Mouse (Mus musculus) adrenal gland, postnatal 10 days (tissue): ENCODE results near the gene Zmynd8. TPM values are rescaled to one million over a fixed set of nuclear protein-coding genes. Genes with fewer than 3 reads are reported as not detected.

ENCODE experiments used
- DNase-seq: peaks from one replicate; pipeline ENCODE4 v3.0.0; 2021; ENCODE audit warnings: mixed read lengths
- long read RNA-seq, 2 experiments: library from polyadenylated mRNA; stranded (forward); transcript quantifications; one replicate each; pipeline ENCODE4 v2.0.0; 2021
- total RNA-seq, 2 experiments: library from RNA; stranded (reverse); gene quantifications; 2 replicates each; pipeline ENCODE4 v1.2.3; 2021

Gene Zmynd8
- total RNA-seq = 10 to 100 TPM; 39.8 to 57.2 TPM
- long read RNA-seq, experiment 1, partial matches to known transcripts = 6 of 10 reads
- long read RNA-seq, experiment 1, other reads (novel, unspliced or antisense) = 4 of 10 reads
- long read RNA-seq, experiment 2, partial matches to known transcripts = 3 of 5 reads
- long read RNA-seq, experiment 2, other reads (novel, unspliced or antisense) = 2 of 5 reads

DNA sequence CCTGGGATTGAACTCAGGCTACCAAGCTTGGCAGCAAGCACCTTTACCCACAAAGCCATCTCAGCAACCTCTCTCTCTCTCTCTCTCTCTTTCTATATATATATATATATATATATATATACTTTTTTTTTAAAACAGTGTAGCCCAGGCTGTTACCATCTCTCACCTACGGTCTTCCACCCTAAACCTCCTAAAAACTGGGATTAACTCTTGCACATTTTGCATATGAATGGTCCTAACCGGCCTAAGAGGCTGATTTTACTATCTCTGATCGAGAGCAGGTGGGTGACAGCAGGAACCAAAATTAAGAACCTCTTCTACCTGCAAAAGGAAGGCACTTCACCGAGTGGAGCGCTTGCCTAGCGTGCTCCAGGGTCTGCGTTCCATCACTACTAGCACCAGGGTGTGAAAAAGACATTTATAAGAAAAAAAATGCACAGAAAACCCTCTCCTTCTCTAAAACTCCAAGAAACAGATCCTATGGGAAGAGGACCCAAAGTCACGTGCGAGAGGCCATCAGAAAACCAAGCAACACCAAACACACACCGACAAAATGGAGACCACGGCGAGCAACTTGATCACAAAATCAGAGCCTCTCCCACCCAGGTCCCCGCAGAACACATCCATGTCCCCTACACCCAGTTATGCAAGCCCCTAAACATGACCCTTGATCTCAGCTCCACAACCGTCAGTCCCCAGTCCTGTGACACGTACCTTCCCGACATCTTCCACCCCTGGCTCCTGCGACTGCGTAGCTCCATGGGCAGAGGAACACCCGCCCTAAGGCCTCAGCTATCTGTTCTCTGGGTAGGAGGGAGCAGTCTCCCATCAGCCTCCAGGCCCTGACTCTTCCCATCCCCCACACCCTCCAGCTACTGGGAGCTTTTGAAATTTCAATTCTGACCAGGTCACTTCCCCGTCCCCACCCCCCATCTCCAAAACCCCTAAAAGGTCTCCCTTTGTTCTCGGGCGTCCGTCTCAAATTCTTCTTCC is at the start of gene Zmynd8:
Zmynd8 (minus strand) TSS at position 815 of the 993 bp plus-strand sequence.
- DNase-seq = no peak

DNA sequence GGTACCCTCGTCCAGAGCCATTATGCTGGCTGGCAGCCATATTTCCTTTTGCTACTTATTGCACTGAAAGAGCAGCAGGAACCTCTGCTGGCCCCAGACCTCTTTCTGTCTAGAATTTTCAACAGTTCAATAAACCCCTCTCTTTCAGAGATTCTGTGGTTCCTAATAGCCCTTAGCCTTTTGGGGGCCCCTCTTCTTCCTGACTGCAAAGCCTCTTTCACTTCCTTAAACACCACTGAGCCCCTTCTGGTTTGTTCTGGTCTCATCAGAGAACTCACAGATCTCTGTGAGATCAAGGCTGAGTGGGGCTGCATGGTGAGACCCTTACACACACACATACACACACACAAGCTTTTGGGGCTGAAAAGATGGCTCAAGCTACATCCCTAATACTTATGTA is 49.2 kb upstream of the Zmynd8 start:
- DNase-seq = no peak

DNA sequence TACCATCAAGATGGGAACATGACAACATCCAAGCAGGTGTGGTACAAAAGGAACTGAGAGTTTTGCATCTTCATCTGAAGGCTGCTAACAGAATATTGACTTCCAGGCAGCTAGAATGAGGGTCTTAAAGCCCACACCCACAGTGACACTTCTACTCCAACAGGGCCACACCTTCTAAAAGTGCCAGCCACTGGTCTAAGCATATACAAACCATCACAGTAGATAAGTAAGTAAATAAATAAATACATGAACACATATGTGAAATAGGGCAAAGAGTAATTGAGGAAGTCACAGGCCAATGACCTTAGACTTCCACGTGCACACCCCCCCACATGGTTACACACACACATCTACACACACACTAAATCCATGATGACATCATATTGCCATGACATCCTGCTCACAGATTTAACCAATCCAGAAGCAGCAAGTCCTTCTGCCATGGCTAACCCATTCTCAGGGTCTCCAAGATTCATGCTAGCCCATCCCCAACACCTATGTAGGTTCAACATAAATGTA is 47.3 kb upstream of the Zmynd8 start:
- DNase-seq = no peak

DNA sequence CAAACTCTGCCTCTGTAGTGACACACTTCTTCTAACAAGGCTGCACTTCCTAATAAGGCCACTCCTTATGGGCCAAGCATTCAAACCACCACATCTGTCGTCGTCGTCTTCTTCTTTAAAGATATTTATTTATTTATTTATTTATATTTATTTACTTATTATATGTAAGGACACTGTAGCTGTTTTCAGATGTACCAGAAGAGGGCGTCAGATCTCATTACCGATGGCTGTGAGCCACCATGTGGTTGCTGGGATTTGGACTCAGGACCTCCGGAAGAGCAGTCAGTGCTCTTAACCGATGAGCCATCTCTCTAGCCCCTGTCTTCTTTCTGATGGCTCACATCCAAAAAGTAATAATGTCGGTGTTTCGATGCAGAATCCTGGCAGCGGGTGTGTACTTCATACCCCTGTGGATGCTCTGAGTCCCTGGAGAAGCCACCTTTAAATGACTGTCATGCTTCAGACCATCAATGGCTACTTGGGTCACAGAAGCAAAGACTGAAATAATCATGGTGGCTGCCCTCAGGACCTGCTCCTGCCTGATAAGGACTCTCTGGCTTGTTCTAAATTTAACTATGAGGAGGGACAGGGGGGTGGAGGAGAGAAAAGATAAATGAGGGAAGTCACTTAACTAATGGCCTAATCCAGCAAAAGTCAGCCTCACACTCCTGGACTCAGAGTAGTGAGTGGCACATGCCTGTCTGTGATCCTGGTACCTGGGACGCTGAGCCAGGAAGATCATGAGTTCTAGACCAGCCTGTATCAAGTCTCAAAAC is 45.9 kb upstream of the Zmynd8 start:
- DNase-seq = no peak

DNA sequence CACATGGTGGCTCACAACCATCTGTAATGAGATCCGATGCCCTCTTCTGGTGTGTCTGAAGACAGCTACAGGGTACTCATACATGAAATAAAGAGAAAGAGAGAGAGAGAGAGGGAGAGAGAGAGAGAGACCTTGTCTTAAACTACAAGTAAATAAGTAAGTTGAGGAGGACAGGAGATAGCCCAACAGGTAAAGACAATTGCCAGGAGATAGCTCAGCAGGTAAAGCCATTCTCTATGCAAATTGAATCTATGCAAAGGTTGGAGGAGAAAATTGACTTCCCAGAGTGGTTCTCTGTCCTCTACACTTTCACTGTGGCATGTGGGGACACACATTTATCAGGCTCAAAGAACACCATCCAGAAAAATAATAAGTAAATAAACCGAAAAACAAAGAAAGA is 44.3 kb upstream of the Zmynd8 start:
- DNase-seq = no peak

DNA sequence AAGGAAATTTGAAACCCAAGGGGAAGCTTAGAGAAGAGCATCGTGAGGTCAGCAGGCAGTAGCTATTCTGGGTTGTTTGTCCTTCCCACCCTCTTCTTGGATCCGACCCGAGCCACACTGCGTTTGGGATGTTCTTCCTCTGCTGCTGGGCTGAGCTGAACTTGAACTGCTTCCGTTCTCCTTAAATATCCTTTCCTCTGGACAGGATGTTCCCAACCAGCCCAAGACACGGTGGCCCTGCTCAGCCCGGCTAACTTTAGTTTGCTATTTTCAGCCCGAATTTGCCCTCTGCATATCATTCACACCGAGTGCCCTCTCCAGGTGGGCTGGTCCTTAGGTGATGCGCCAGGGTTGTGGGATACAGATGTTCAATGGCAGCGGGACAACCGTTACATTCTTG is 37.3 kb upstream of the Zmynd8 start:
- peak; percentile 29 for DNase-seq

DNA sequence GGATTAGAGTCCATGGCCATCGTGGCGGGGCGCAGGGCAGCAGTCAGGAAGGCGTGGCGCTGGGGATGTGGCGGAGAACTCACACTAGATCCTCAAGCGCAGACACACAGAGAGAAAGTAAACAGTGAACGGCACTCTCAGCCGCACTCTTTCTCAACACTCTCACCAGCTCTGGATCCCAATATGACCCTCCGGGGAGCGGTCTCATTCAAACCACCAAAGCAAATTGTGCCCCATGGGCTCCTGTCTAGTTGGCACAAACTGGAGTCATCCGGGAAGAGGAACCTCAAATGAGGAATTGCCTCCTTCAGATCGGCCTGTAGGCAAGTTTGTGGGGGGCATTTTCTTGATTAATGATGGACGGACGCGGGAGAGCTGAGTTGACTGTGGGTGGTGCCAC is 28.9 kb upstream of the Zmynd8 start:
- no peak for DNase-seq

DNA sequence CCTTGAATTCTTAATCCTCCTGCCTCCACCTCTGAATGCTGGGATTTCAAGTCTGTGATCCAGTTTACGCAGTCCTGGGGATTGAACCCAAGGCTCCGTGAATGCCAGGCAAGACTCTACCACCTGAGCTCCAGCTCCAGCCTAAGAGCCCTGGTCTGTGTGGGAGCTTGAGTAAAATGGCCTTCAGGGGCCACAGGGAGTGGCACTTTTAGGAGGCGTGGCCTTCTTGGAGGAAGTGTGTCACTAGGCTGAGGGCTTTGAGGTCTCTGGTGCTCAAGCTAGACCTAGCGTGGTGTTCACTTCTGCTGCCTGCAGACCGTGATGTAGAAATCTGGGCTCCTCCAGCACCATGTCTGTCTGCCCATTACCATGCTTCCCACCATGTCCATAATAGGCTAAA is 27.4 kb upstream of the Zmynd8 start:
- no peak for DNase-seq

DNA sequence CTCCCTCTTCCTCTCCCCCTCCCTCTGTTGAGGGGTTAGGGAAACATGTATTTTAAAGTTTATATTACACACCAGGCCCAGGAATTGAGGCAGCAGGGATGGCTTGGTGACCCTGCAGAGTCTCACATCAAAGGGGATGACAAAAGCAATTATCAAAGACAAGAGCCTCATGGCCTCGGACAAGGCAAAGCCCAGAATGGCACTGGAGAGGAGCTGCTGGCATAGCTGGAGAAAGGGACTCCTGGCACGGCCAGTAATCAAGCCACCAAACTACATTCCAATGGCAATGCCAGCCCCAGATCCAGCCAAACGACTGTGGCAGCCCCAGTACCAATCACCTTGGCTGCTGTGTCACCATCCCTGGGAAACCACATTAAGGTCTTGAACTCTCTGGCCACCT is 26.3 kb upstream of the Zmynd8 start:
- peak; percentile 45 for DNase-seq

DNA sequence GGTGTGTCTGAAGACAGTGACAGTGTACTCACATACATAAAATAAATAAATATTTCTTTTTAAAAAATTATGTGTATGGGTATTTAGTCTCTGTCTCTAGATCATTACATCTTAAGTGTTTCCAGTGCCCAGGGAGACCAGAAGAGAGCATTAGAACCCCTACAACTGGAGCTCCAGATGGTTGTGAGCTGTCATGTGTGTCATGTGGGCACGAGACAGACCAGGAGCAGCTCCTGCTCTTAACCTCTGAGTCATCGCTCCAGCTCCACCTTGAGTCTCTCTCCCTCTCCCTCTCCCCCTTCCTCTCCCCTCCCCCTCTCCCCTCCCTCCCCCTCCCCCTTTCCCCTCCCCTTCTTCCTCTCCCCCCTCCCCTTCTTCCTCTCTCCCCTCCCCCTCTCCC is 25.9 kb upstream of the Zmynd8 start:
- DNase-seq = no peak

DNA sequence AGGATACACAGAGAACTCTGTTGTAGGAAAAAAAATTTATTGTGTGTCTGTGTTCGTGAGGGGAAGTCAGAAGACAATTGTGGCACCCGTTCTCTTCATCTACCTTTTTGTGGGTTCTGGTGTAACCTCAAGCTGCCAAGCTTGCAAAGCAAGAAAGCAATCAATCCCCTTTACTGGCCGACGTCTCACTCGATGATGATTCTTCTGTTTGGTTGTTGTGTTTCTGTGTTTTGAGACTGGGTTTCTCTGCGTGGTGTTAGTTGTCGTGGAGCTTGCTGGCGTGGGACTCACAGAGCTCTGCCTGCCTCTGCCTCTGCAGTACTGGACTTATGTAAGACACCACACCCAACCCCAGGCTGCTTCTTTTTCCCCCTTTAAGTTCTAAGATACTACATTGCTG is 24.9 kb upstream of the Zmynd8 start:
- no peak for DNase-seq

DNA sequence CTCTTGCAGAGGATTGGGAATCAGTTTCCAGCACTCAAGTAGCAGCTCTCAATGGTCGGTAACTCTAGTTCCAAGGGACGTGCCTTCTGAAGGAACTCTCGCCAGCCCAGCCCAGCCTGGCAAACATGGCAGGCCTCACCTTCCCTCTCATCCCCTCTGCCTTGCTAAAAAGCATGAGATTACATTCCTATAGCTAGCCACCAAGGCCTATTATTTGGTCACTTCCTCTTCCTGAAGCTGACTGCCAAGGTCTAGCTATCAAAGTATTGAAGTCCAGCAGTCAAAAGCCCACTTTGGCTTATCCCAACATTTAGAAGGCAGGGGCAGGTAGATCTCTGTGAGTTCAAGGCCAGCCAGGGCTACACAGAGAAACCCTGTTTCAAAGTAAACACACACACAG is 24.2 kb upstream of the Zmynd8 start:
- no peak for DNase-seq

DNA sequence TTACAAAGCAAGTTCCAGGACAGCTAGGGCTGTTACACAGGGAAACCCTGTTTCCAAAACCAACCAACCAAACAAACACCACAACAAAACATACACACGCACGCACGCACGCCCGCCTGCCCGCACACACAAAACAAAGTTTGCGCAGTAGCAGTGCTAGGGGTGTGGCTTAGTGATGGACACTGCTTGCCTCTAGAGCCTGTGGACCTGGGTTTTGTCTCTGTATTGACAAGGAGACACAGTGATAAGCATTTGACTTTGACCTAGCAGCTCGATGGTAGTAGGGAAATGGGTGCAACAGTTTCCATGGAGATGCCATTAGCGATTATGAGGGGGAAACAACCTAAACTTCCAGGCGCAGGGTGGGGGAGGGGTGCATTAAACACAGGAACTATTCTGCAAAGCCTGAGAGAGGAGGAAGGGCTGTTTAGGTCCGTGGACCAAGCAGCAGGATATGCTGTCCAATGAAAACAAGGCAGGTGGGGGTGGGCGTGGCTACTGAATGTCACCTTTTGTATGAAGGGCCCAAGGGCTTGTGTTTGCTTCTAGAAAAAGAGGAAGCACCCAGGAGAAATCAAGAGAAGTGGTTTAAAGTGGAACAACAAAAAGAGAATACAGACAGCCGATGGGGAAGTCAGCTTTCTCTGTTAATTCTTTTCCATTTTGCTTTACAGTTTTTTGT is 23.4 kb upstream of the Zmynd8 start:
- DNase-seq = no peak

DNA sequence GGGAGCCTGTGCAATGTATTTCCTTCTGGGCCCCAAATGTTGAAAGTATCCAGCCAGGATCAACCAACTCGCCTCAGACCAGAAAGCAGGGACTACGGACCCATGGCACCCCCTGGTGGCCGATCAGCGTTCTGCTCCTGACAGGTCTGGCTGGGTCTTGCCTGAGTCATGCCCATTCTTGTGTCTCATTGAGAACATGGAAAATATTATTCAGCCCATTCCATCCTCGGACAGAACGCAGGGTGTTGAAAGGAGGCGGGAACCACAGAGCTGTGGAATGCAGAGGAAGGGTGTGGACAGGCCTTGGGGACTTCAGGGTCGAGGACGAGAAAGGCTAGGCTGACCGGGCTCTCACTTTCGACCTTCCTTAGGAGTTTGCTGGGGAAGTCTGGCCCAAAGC is 15.5 kb upstream of the Zmynd8 start:
- peak; percentile 98 for DNase-seq

DNA sequence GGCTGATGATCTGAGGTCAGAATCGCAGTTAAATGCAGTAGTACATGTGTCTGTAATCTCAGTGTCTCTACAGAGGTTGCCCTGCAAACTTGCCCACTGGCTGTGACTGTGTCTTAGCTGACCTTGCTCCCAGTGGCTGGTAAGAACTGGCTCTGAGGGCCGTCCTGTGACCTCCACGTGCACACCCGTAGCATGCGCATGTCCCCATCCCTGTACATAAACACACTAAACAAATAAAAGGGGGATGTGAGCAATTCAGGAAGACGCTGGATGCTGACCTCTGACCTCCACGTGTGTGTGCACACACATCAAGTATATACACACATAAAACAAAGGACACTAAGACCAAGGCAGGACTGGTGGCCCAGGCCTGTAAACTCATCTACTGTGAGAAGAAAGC is 14.3 kb upstream of the Zmynd8 start:
- DNase-seq = no peak

DNA sequence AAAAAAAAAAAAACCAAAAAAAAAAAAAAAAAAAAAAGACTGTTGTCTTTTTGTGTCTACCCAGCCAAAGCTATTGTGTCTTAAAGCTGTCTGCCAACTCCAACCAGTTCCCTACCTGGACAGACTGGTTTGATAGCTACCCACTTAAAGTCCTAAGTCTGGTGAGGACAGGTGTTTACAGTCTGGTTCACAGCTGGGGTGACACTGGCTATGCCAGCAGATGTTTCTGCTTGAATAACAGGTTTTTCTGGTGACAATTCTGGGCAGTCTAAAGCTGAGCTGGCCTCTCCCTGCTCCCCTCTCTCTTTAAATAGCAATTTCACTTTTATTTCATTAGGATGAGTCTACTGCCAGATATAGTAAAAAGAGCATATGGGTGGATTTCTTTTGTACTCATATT is 10.9 kb upstream of the Zmynd8 start:
- DNase-seq = no peak

DNA sequence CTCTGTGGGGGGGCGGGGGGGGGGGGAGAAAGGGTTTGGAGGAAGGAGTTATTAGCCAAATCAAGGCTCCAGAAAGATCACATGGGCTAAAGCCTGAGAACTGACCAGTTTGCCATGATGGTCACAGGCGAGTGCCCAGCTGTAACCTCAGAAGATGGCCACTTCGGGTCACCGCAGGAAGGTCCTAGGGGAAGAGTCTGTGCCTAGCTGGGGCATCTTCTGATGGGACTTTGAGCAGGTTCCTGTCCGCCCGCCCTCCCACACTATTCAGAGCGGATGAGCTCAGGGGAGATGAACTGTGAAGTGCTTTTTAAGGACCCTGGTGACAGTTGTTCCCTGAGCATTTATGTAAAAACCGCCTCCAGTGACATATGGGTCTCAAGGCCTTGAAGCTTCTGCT is 8.4 kb upstream of the Zmynd8 start:
- no peak for DNase-seq

DNA sequence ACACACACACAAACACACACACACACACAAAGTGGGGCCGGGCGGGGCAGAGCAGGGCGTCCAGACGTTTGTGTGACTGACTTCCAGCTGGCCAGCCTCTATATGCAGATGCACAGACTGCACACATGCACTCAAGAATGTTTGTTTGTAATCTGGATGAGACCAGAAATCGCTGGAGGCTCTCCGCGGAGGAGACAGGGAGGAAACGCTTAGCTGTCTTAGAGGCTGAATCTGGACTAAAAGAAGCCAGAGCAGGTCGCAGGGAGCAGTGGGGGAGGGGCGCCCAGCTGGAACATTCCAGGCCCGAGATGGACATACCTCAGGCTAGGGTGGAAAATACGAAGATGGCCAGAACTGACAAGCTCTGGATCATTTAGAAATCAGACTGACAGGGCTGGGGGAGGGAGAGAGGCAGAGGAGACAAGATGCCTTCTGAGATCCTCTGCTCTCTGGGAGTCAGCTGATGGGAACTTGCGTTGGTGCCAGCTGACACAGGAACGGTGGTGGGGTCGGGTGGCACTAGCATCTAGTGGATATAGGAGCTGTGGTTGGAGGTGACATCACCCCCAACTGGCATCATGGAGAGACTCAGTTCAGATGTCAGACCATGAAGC is 7.6 kb upstream of the Zmynd8 start:
- peak; percentile 46 for DNase-seq

DNA sequence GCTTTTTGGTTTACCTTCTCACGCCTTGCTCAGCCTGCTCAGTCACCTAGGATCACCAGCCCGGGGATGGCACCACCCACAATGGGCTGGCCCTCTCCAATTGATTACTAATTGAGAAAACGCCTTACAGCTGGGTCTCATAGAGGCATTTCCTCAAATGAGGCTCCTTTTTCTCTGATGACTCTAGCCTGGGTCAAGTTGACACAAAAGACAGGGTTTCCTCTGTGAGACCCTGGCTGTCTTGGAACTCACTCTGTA is 2.2 kb upstream of the Zmynd8 start:
- no peak for DNase-seq

DNA sequence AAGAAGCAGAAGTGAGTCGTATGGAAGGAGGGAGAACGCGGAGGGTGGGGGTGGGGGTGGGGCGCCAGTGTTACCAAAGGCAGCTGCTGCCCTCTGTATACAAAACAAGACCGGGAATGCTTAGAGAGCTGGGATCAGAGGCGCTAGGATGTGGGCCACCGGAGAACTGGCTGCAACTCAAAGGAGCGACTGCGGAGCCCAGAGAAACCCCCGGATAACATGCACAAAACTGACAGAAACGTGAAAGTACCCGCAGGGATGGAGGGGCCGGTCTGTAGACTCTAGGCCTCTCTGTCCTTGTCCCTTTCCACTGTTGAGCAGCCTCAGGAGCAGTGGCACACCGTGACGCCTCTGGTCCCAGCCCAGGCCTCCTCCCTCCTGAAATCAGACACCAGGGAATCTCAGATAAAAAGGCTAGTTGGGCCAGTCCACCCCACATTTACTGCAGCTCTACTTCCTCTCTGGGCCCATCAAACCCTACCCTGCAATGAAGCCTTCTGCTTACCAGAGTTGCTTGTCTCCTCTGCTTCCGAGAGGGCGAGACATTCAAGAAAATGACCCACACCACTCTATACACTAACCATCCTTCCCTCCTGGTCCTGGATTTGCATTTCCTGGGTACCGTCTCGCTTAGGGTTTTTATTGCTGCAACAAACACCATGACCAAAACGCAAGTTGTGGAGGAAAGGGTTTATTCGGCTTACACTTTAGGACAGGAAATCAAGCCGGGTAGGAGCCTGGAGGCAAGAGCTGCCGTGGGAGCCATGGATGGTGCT is 1.7 kb upstream of the Zmynd8 start:
- peak; percentile 19 for DNase-seq

DNA sequence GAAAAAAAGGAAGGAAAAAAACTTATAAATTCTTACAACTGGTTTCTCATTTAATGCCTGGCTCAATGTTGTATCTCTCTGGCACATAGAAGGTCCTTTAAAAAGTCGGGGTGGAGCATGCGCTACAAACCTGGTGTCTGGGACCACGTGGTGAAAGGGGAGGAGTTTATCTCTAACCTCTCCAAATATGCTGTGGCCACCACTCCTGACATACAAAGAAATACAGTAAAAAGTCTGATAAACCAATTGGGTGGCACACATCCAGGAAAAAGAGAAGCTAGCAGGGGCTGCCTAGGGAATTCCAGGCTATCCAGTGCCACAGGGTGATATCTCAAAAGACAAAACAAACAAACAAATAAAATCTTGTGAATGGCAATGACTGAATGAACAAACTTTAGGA is 1.1 kb upstream of the Zmynd8 start:
- no peak for DNase-seq
